Mouse (Mus musculus) embryonic facial prominence, embryonic 12.5 days (tissue): Measurements from ENCODE around the gene Rpl19. TPM values are rescaled to one million over a fixed set of nuclear protein-coding genes. Genes with fewer than 3 reads are reported as not detected.

Experiments used
- ATAC-seq: fragments of 200-750 bp; cut with Nextera tagmentation; 2 replicates; pipeline ENCODE4 v1.8.0; 2017; ENCODE audit not compliant: insufficient number of reproducible peaks, insufficient read depth, low FRiP score, low TSS enrichment
- H3K27ac ChIP-seq: fragments of 300-500 bp; sonication (generic); 2 replicates; pipeline ENCODE4 v1.5.1; 2016; ENCODE audit warnings: mild to moderate bottlenecking
- H3K27me3 ChIP-seq: fragments of 300-500 bp; sonication (generic); 2 replicates; pipeline ENCODE4 v1.6.1; 2016; ENCODE audit warnings: mild to moderate bottlenecking, moderate library complexity
- H3K36me3 ChIP-seq: fragments of 300-500 bp; sonication (generic); 2 replicates; pipeline ENCODE4 v1.6.1; 2016; ENCODE audit warnings: mild to moderate bottlenecking
- H3K4me1 ChIP-seq: fragments of 300-500 bp; sonication (generic); 2 replicates; pipeline ENCODE4 v1.6.1; 2016
- H3K4me2 ChIP-seq: fragments of 300-500 bp; sonication (generic); replicated peaks from 2 replicates; pipeline ENCODE4 v1.6.1; 2016; ENCODE audit warnings: mild to moderate bottlenecking, moderate library complexity
- H3K4me3 ChIP-seq: fragments of 300-500 bp; sonication (generic); 2 replicates; pipeline ENCODE4 v1.5.1; 2016; ENCODE audit warnings: mild to moderate bottlenecking
- H3K9ac ChIP-seq: fragments of 300-500 bp; sonication (generic); 2 replicates; pipeline ENCODE4 v1.6.1; 2016; ENCODE audit warnings: mild to moderate bottlenecking, moderate library complexity
- H3K9me3 ChIP-seq: fragments of 300-500 bp; sonication (generic); 2 replicates; pipeline ENCODE4 v1.6.1; 2016; ENCODE audit warnings: mild to moderate bottlenecking, moderate library complexity
- WGBS: fragments of 180-500 bp; shearing (Covaris S2); methylation state at CpG from one replicate; pipeline ENCODE4 v1.1.7; 2016; 5-methylcytosine and 5-hydroxymethylcytosine counted together
- polyA plus RNA-seq: library from polyadenylated mRNA; unstranded; fragments of >200 nt; fragmentation: Nextera tagmentation; extraction: Ambion mirVana; gene quantifications from 2 replicates; pipeline ENCODE4 v1.2.1, GENCODE M21; 2016

Gene Rpl19
- polyA plus RNA-seq, 1 experiment from 2014 or later, result 942 TPM

GRCm38 (mm10) chr11:98046466-98046865 lies 20.0 kb downstream of the Rpl19 start:
- H3K9ac ChIP-seq, result no peak overlapping the region
- no peaks in the 10 kb centered on the region for H3K36me3 ChIP-seq
- H3K27ac ChIP-seq, result no peak overlapping the region
- WGBS, result 67% methylated on average over 1 of the region's 1 CpGs
- H3K4me3 ChIP-seq, result no peak overlapping the region
- H3K4me2 ChIP-seq, result no peak overlapping the region
- peaks cover 6% of the 10 kb centered on the region for H3K4me1 ChIP-seq
- H3K9me3 ChIP-seq, result no peaks in the 10 kb centered on the region
- H3K27me3 ChIP-seq, result peaks cover 38% of the 10 kb centered on the region
- no peak for ATAC-seq

DNA sequence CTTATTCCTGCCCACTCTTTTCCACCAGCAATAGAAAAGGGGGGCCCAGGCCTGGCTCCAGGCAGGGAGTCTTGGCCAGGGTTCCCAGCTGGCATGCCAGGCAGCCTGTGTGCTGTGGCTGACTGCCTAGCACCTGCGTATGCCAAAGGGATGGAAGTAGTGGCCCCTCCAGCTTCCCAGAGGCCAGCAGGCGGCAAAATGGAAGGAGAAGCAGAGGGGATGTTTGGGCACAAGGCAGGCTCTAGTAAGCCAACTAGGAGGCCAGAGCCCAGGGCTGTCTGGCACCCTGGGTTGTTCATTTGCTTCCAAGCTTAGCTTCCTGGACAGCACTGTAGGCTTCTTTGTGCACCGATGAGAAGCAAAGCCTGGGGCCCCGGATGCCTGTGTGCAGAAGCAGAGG lies 21.2 kb downstream of the Rpl19 start:
- Histone ChIP-seq H3K4me3 (no peak overlapping the region), H3K4me1 (peaks cover 19% of the 10 kb centered on the region), H3K36me3 (no peaks in the 10 kb centered on the region), H3K27ac (no peak overlapping the region), H3K9ac (no peak overlapping the region), H3K9me3 (no peaks in the 10 kb centered on the region), H3K27me3 (peaks cover 51% of the 10 kb centered on the region), H3K4me2 (no peak overlapping the region)
- ATAC-seq, result no peak
- WGBS, result 69% methylated on average over 4 of the region's 4 CpGs

DNA sequence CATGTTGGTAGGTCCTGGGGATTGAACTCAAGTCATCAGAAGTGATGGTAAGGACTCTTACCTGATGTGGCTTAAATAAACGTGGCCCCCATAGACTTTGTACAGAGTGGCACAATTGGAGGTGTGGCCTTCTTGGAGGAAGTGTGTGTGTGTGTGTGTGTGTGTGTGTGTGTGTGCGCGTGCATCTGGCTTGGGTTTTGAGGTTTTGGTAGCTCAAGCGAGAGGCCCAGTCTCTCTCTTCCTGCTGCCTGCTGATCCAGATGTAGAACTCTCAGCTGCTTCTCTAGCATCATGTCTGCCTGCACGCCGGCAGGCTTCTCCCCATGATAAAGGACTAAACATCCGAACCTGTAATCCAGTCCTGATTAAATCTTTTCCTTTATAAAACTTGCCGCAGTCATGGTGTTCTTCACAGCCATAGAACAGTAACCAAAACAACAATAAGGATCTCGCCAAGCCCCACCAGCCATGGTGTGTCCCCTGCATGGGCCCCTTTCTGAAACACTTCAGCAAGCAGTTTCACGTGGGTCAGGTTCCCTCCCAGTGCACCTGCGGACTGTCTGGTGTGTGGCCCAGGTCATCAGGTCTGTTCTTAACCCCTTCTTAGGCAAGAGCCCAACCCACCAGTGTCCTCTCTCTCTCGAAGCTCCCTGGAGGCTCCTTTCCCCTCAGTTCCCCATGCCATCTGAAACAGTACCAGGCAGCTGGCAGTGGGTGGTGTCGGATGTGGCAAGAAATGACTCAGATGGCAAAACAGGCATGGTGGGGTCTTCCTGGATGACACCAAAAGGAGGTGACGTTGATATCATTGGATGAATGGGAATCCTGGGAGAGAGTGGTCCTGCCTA lies 23.4 kb downstream of the Rpl19 start:
- Histone ChIP-seq H3K4me1 (peaks cover 21% of the 10 kb centered on the region), H3K4me2 (no peak overlapping the region), H3K36me3 (no peaks in the 10 kb centered on the region), H3K4me3 (no peak overlapping the region), H3K27ac (no peak overlapping the region), H3K27me3 (peaks cover 55% of the 10 kb centered on the region), H3K9ac (no peak overlapping the region), H3K9me3 (no peaks in the 10 kb centered on the region)
- no peak for ATAC-seq
- WGBS, result 67% methylated on average over 14 of the region's 14 CpGs

GRCm38 (mm10) chr11:98050520-98050815 lies 24.0 kb downstream of the Rpl19 start:
- H3K9me3 ChIP-seq, result no peaks in the 10 kb centered on the region
- H3K4me2 ChIP-seq, result no peak overlapping the region
- H3K9ac ChIP-seq, result no peak overlapping the region
- H3K4me1 ChIP-seq, result peaks cover 21% of the 10 kb centered on the region
- H3K27me3 ChIP-seq, result peaks cover 60% of the 10 kb centered on the region
- WGBS, result 32% methylated on average over 2 of the region's 2 CpGs
- no peak overlapping the region for H3K4me3 ChIP-seq
- ATAC-seq, result no peak
- no peak overlapping the region for H3K27ac ChIP-seq
- H3K36me3 ChIP-seq, result no peaks in the 10 kb centered on the region

GRCm38 (mm10) chr11:98050940-98051339 lies 24.4 kb downstream of the Rpl19 start:
- Histone ChIP-seq H3K9ac (no peak overlapping the region), H3K27me3 (peaks cover 65% of the 10 kb centered on the region)
- ATAC-seq, result no peak

DNA sequence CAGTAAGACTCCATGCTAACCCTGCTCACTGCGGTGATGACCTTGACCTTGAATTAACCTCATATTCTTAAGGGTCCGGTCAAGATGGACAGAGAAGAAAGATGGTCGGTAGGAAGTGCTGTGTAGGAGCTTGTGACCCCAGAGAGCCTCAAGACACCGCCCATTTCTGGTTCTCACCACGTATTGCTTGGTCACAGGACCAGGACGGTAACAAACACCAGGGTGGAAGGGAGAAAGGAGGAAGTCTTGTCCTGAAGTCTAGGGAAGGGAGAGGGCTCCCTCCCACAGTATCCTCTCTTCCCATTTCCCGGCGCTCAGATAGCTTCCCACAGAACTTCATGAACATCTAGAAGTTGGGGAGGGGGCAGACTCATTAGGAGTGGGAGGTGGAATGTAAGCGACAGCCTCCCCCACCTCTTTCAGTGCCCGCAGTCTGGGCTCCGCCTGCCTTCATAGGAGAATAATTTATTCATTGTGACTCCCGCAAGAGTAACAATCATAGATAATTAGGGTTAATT lies 25.2 kb downstream of the Rpl19 start:
- Histone ChIP-seq H3K4me2 (peak overlapping the region; percentile 76), H3K9ac (no peak overlapping the region), H3K27ac (no peak overlapping the region), H3K36me3 (no peaks in the 10 kb centered on the region), H3K9me3 (no peaks in the 10 kb centered on the region), H3K27me3 (peaks cover 65% of the 10 kb centered on the region), H3K4me3 (peak overlapping the region; percentile 44), H3K4me1 (peaks cover 21% of the 10 kb centered on the region)
- ATAC-seq, result no peak
- WGBS, result 6% methylated on average over 12 of the region's 12 CpGs

More at GRCm38 (mm10) chr11:98050940-98051339, 24.4 kb downstream of the Rpl19 start:
- H3K27ac ChIP-seq, result no peak overlapping the region
- peaks cover 21% of the 10 kb centered on the region for H3K4me1 ChIP-seq
- H3K4me3 ChIP-seq, result no peak overlapping the region
- WGBS, result 36% methylated on average over 2 of the region's 2 CpGs
- no peak overlapping the region for H3K4me2 ChIP-seq
- H3K36me3 ChIP-seq, result no peaks in the 10 kb centered on the region
- H3K9me3 ChIP-seq, result no peaks in the 10 kb centered on the region

GRCm38 (mm10) chr11:98052129-98052988 lies 25.8 kb downstream of the Rpl19 start:
- ATAC-seq, result no peak

DNA sequence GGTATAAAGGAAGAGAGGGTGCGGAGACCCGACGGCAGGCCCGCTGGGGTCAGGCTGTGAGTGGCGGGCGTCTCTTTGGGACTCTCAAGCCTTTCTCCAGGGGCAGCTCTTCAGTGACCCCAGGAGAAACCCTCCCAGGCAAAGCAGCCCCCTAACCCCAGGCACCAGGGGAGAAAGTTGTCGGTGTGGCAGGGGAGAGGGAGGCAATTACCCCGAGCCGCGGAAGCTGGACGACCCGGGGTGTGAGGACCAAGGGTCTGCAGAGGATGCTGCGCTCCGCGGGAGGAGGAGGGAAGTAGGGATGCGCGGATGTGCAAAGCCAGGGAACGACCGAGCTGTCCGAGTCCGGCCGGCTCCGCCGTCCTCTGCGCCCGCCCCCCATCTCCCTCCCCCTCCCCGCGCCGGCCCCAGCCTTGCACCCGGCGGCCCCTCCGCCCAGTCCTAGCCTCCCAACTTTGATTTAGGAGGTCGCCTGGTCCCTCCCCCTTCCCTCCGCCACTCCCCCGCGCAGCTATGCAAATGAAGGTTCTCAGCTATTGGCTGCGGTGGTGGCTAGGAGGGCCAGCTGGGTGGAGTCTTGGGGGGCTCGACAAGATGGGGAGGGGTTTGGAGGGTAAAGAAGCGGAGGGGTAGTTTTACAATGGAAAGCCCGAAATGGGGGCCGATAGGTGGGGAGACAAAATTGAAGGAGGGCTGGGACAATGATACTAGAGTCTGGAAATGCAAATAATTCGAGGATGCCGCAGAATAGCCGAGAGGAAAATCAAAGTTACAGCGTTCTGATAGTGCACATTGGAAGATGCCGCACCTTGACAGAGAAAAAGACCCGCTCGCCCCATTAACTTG lies 26.7 kb downstream of the Rpl19 start, which contains the start of gene Stac2:
Gene Stac2 (minus strand): TSS at position 474 of the 846 bp plus-strand sequence.
- H3K27ac ChIP-seq, result no peak within 1 kb of the TSS
- peaks cover 64% of the 10 kb centered on the region for H3K27me3 ChIP-seq

More at GRCm38 (mm10) chr11:98052129-98052988, 25.8 kb downstream of the Rpl19 start:
- peaks cover 21% of the 10 kb centered on the region for H3K4me1 ChIP-seq
- H3K9me3 ChIP-seq, result no peaks in the 10 kb centered on the region
- peak overlapping the region; percentile 44 for H3K4me3 ChIP-seq
- under 1% methylated on average over 83 of the region's 83 CpGs for WGBS
- H3K36me3 ChIP-seq, result no peaks in the 10 kb centered on the region
- H3K9ac ChIP-seq, result peak overlapping the region; percentile 25
- peaks cover 65% of the 10 kb centered on the region for H3K27me3 ChIP-seq
- peak overlapping the region; percentile 76 for H3K4me2 ChIP-seq
- no peak overlapping the region for H3K27ac ChIP-seq

DNA sequence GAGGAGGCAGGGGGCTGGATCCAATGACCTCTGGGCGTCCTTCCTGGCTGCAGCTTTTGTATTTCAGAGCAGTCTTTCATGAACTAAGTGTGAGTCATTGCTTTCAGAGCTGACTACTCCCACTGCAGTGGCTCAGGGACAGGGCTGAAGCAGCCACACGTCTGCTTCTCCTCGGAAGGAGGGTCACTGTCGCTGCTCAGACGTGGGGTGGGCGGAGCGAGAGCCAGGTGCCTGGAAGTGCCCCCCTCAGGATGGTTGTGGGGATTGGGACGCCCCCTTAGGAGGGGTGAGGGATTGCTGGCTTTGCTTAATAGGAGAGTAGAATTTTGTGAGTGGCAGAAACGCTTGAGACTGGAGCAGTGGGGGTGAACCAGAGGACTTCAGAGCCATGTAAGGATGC lies 31.0 kb downstream of the Rpl19 start:
- no peak overlapping the region for H3K4me2 ChIP-seq
- no peak for ATAC-seq
- peaks cover 23% of the 10 kb centered on the region for H3K27me3 ChIP-seq

More for the DNA sequence above, 26.7 kb downstream of the Rpl19 start, which contains the start of gene Stac2:
- 3% methylated on average over 43 of the region's 48 CpGs for WGBS
- peak; percentile 86 for ATAC-seq
- Histone ChIP-seq H3K9me3 (no peaks in the 10 kb centered on the region), H3K36me3 (no peaks in the 10 kb centered on the region), H3K4me1 (peaks cover 21% of the 10 kb centered on the region), H3K4me2 (peak within 1 kb of the TSS; percentile 76), H3K4me3 (peak within 1 kb of the TSS; percentile 44), H3K9ac (peak within 1 kb of the TSS; percentile 25)

DNA sequence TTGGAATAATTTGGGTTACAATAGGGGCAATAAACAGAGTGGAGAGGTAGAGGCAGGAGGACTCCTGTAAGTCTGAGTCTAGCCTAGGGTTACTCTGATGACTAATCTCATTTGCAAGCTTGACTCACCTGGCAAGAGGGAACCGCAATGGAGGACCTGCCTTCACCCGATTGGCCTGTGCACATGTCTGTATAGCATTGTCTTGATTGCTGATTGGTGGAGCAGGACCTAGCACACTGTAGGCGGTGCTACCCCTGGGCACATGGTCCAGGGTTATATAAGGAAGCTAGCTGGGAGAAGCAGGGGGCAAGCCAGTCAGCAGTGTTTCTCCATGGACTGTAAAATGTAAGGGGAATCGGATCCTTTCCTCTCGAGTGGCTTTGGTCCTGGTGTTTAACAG lies 31.5 kb downstream of the Rpl19 start:
- Histone ChIP-seq H3K4me1 (no peaks in the 10 kb centered on the region), H3K27me3 (peaks cover 17% of the 10 kb centered on the region), H3K4me2 (no peak overlapping the region), H3K27ac (no peak overlapping the region), H3K36me3 (no peaks in the 10 kb centered on the region), H3K9me3 (no peaks in the 10 kb centered on the region), H3K4me3 (no peak overlapping the region), H3K9ac (no peak overlapping the region)
- 80% methylated on average over 5 of the region's 5 CpGs for WGBS
- ATAC-seq, result no peak

More for the DNA sequence above, 31.0 kb downstream of the Rpl19 start:
- H3K4me3 ChIP-seq, result no peak overlapping the region
- H3K4me1 ChIP-seq, result peaks cover 5% of the 10 kb centered on the region
- 30% methylated on average over 9 of the region's 9 CpGs for WGBS
- no peak overlapping the region for H3K9ac ChIP-seq
- no peaks in the 10 kb centered on the region for H3K36me3 ChIP-seq
- H3K9me3 ChIP-seq, result no peaks in the 10 kb centered on the region
- H3K27ac ChIP-seq, result no peak overlapping the region

- ATAC-seq, result no peak
- 70% methylated on average over 7 of the region's 7 CpGs for WGBS
Measured at GRCm38 (mm10) chr11:98059662-98060061, 33.2 kb downstream of the Rpl19 start.

More at GRCm38 (mm10) chr11:98059662-98060061, 33.2 kb downstream of the Rpl19 start:
- H3K27me3 ChIP-seq, result peaks cover 10% of the 10 kb centered on the region
- no peaks in the 10 kb centered on the region for H3K9me3 ChIP-seq
- no peak overlapping the region for H3K9ac ChIP-seq
- H3K4me3 ChIP-seq, result no peak overlapping the region
- H3K4me1 ChIP-seq, result no peaks in the 10 kb centered on the region
- H3K27ac ChIP-seq, result no peak overlapping the region
- H3K36me3 ChIP-seq, result no peaks in the 10 kb centered on the region
- H3K4me2 ChIP-seq, result no peak overlapping the region
